Mouse (Mus musculus) CH12.LX (cell line): ENCODE results near the gene Cldnd1. TPM values are rescaled to one million over a fixed set of nuclear protein-coding genes. Genes with fewer than 3 reads are reported as not detected.

Experiments used
- DNase-seq: peaks from one replicate; pipeline ENCODE4 v3.0.0-alpha.2; 2013; ENCODE audit errors: extremely low read depth
- H3K27ac ChIP-seq: 2 replicates; pipeline ENCODE4 v1.5.1; 2012; ENCODE audit warnings: low read depth, mild to moderate bottlenecking, control low read depth, moderate library complexity; ENCODE audit not compliant: insufficient read depth
- H3K27me3 ChIP-seq: replicated peaks from 2 replicates; pipeline ENCODE3; 2012; ENCODE audit warnings: inconsistent platforms
- H3K36me3 ChIP-seq, 2 experiments: replicated peaks in 1 of 2; 2 replicates each; pipeline versions ENCODE3 to v1.6.1; 2012; ENCODE audit warnings: inconsistent platforms in 1 of 2, low read length in 1 of 2, mild to moderate bottlenecking in 1 of 2, mixed read lengths in 1 of 2, moderate library complexity in 1 of 2; ENCODE audit not compliant: control insufficient read depth in 1 of 2, insufficient read depth in 1 of 2
- H3K4me1 ChIP-seq, 2 experiments: 2 replicates each; pipeline ENCODE4 v1.6.1; 2012; ENCODE audit warnings: inconsistent platforms in 1 of 2, moderate library complexity in 1 of 2; ENCODE audit not compliant: insufficient read depth in 2 of 2, control insufficient read depth in 1 of 2
- H3K4me2 ChIP-seq: 2 replicates; pipeline ENCODE4 v1.6.1; 2012; ENCODE audit warnings: low read depth, mild to moderate bottlenecking, control low read depth; ENCODE audit not compliant: poor library complexity, insufficient read depth, severe bottlenecking
- H3K4me3 ChIP-seq, 3 experiments: fragments of 150-350 bp in 1 of 3; sonication (generic) in 1 of 3; replicated peaks in 1 of 3; 2 replicates each; pipeline versions ENCODE3 to v1.5.1; 2011 to 2012; ENCODE audit warnings: low read depth in 2 of 3, low read length in 2 of 3, mild to moderate bottlenecking in 2 of 3, moderate library complexity in 2 of 3, control low read depth in 1 of 3, improper control_type of control experiment in 1 of 3, inconsistent platforms in 1 of 3, mixed read lengths in 1 of 3; ENCODE audit not compliant: poor library complexity in 1 of 3
- H3K79me2 ChIP-seq: replicated peaks from 2 replicates; pipeline ENCODE4 v1.6.1; 2012; ENCODE audit warnings: mild to moderate bottlenecking, moderate library complexity; ENCODE audit not compliant: control insufficient read depth, poor library complexity, insufficient read depth, severe bottlenecking; ENCODE audit errors: extremely low read depth
- H3K9ac ChIP-seq: 2 replicates; pipeline ENCODE4 v1.6.1; 2012; ENCODE audit warnings: low read depth, mild to moderate bottlenecking, control low read depth, moderate library complexity; ENCODE audit not compliant: insufficient read depth
- H3K9me3 ChIP-seq: replicated peaks from 2 replicates; pipeline ENCODE3; 2012; ENCODE audit warnings: low read length, inconsistent platforms, mixed read lengths
- BHLHE40 ChIP-seq: IDR thresholded peaks from 2 replicates; pipeline ENCODE4 v1.6.1; 2011; ENCODE audit warnings: mild to moderate bottlenecking, low read depth, low read length, improper control_type of control experiment
- CHD1 ChIP-seq: IDR thresholded peaks from 2 replicates; pipeline ENCODE4 v1.6.1; 2012; ENCODE audit warnings: low read depth, low read length, improper control_type of control experiment, inconsistent platforms
- CHD2 ChIP-seq: IDR thresholded peaks from 2 replicates; pipeline ENCODE4 v1.6.1; 2011; ENCODE audit warnings: low read length, improper control_type of control experiment
- CTCF ChIP-seq, 2 experiments: IDR thresholded peaks in 1 of 2; conservative IDR thresholded peaks in 1 of 2; 2 replicates each; pipeline ENCODE4 v1.5.1; 2011 to 2012; ENCODE audit warnings: low read depth in 2 of 2, low read length in 2 of 2, improper control_type of control experiment in 1 of 2, inconsistent platforms in 1 of 2, mild to moderate bottlenecking in 1 of 2, moderate library complexity in 1 of 2
- E2F4 ChIP-seq: IDR thresholded peaks from 2 replicates; pipeline ENCODE4 v1.6.1; 2011; ENCODE audit warnings: low read depth, low read length, improper control_type of control experiment; ENCODE audit not compliant: insufficient replicate concordance
- ELF1 ChIP-seq: IDR thresholded peaks from 2 replicates; pipeline ENCODE4 v1.6.1; 2014; ENCODE audit warnings: low read depth, mild to moderate bottlenecking, inconsistent platforms, low read length, improper control_type of control experiment
- EP300 ChIP-seq: IDR thresholded peaks from 2 replicates; pipeline ENCODE4 v1.6.1; 2011; ENCODE audit warnings: low read length, improper control_type of control experiment
- ETS1 ChIP-seq: conservative IDR thresholded peaks from 2 replicates; pipeline ENCODE4 v1.6.1; 2012; ENCODE audit warnings: low read depth, mild to moderate bottlenecking, inconsistent platforms, low read length, improper control_type of control experiment, moderate library complexity
- GABPA ChIP-seq: IDR thresholded peaks from 2 replicates; pipeline ENCODE4 v1.6.1; 2012; ENCODE audit warnings: low read depth, low read length, improper control_type of control experiment, inconsistent platforms; ENCODE audit not compliant: insufficient replicate concordance
- HCFC1 ChIP-seq: IDR thresholded peaks from 2 replicates; pipeline ENCODE4 v1.6.1; 2012; ENCODE audit warnings: low read depth, mild to moderate bottlenecking, inconsistent platforms, low read length, improper control_type of control experiment
- IRF4 ChIP-seq: IDR thresholded peaks from 2 replicates; pipeline ENCODE4 v1.6.1; 2014; ENCODE audit warnings: low read depth, mild to moderate bottlenecking, inconsistent platforms, low read length, improper control_type of control experiment
- JUN ChIP-seq: IDR thresholded peaks from 2 replicates; pipeline ENCODE4 v1.6.1; 2011; ENCODE audit warnings: low read depth, mild to moderate bottlenecking, low read length, improper control_type of control experiment, moderate library complexity; ENCODE audit not compliant: insufficient read depth
- JUND ChIP-seq: conservative IDR thresholded peaks from 2 replicates; pipeline ENCODE4 v1.6.1; 2011; ENCODE audit warnings: low read depth, low read length, improper control_type of control experiment
- KAT2A ChIP-seq: IDR thresholded peaks from 2 replicates; pipeline ENCODE4 v1.6.1; 2012; ENCODE audit warnings: low read length, improper control_type of control experiment, inconsistent platforms; ENCODE audit not compliant: insufficient replicate concordance
- MAFK ChIP-seq: IDR thresholded peaks from 2 replicates; pipeline ENCODE4 v1.6.1; 2011; ENCODE audit warnings: low read length, improper control_type of control experiment; ENCODE audit not compliant: insufficient replicate concordance
- MAX ChIP-seq: IDR thresholded peaks from 2 replicates; pipeline ENCODE4 v1.6.1; 2011; ENCODE audit warnings: low read length, improper control_type of control experiment
- MAZ ChIP-seq: IDR thresholded peaks from 2 replicates; pipeline ENCODE4 v1.6.1; 2012; ENCODE audit warnings: low read depth, mild to moderate bottlenecking, inconsistent platforms, low read length, improper control_type of control experiment, moderate library complexity
- MEF2A ChIP-seq: IDR thresholded peaks from 2 replicates; pipeline ENCODE4 v1.6.1; 2014; ENCODE audit warnings: low read depth, mild to moderate bottlenecking, inconsistent platforms, low read length, improper control_type of control experiment, borderline replicate concordance
- MXI1 ChIP-seq: IDR thresholded peaks from 2 replicates; pipeline ENCODE4 v1.6.1; 2011; ENCODE audit warnings: mild to moderate bottlenecking, low read depth, low read length, improper control_type of control experiment
- MYC ChIP-seq: IDR thresholded peaks from 2 replicates; pipeline ENCODE4 v1.6.1; 2011; ENCODE audit warnings: low read depth, mild to moderate bottlenecking, improper control_type of control experiment, low read length
- NRF1 ChIP-seq: IDR thresholded peaks from 2 replicates; pipeline ENCODE4 v1.6.1; 2014; ENCODE audit warnings: low read depth, mild to moderate bottlenecking, inconsistent platforms, low read length, improper control_type of control experiment, moderate library complexity
- PAX5 ChIP-seq: IDR thresholded peaks from 2 replicates; pipeline ENCODE4 v1.6.1; 2012; ENCODE audit warnings: low read length, inconsistent platforms, mixed read lengths
- POLR2A ChIP-seq: IDR thresholded peaks from 2 replicates; pipeline ENCODE4 v1.6.1; 2011; ENCODE audit warnings: low read depth, mild to moderate bottlenecking, improper control_type of control experiment, low read length
- POLR2AphosphoS2 ChIP-seq: IDR thresholded peaks from 2 replicates; pipeline ENCODE4 v1.6.1; 2011; ENCODE audit warnings: low read depth, low read length, improper control_type of control experiment
- RAD21 ChIP-seq: IDR thresholded peaks from 2 replicates; pipeline ENCODE4 v1.6.1; 2011; ENCODE audit warnings: low read depth, mild to moderate bottlenecking, low read length, improper control_type of control experiment, moderate library complexity
- RCOR1 ChIP-seq: conservative IDR thresholded peaks from 2 replicates; pipeline ENCODE4 v1.6.1; 2012; ENCODE audit warnings: low read depth, mild to moderate bottlenecking, inconsistent platforms, low read length, improper control_type of control experiment
- SMC3 ChIP-seq: IDR thresholded peaks from 2 replicates; pipeline ENCODE4 v1.6.1; 2011; ENCODE audit warnings: low read depth, low read length, improper control_type of control experiment
- TBP ChIP-seq: conservative IDR thresholded peaks from 2 replicates; pipeline ENCODE4 v1.6.1; 2011; ENCODE audit warnings: low read depth, low read length, improper control_type of control experiment
- TCF12 ChIP-seq: IDR thresholded peaks from 2 replicates; pipeline ENCODE4 v1.6.1; 2014; ENCODE audit warnings: low read depth, mild to moderate bottlenecking, inconsistent platforms, low read length, improper control_type of control experiment
- UBTF ChIP-seq: IDR thresholded peaks from 2 replicates; pipeline ENCODE4 v1.6.1; 2012; ENCODE audit warnings: low read depth, mild to moderate bottlenecking, inconsistent platforms, low read length, improper control_type of control experiment, moderate library complexity
- USF1 ChIP-seq: IDR thresholded peaks from 2 replicates; pipeline ENCODE4 v1.6.1; 2014; ENCODE audit warnings: low read depth, mild to moderate bottlenecking, inconsistent platforms, low read length, improper control_type of control experiment
- USF2 ChIP-seq: conservative IDR thresholded peaks from 2 replicates; pipeline ENCODE4 v1.6.1; 2011; ENCODE audit warnings: low read depth, low read length, improper control_type of control experiment
- ZC3H11A ChIP-seq: IDR thresholded peaks from 2 replicates; pipeline ENCODE4 v1.6.1; 2012; ENCODE audit warnings: low read depth, mild to moderate bottlenecking, inconsistent platforms, low read length, improper control_type of control experiment
- ZKSCAN1 ChIP-seq: IDR thresholded peaks from 2 replicates; pipeline ENCODE4 v1.6.1; 2012; ENCODE audit warnings: low read depth, inconsistent platforms, low read length, improper control_type of control experiment, borderline replicate concordance
- ZMIZ1 ChIP-seq: IDR thresholded peaks from 2 replicates; pipeline ENCODE4 v1.6.1; 2012; ENCODE audit warnings: low read depth, mild to moderate bottlenecking, inconsistent platforms, low read length, improper control_type of control experiment
- ZNF384 ChIP-seq: IDR thresholded peaks from 2 replicates; pipeline ENCODE4 v1.6.1; 2012; ENCODE audit warnings: low read depth, low read length, improper control_type of control experiment, inconsistent platforms
- dilution Hi-C: fragments of 300-500 bp; cut with MboI; formaldehyde crosslinking; loops from 2 replicates; pipeline ENCODE4 v1.14.3; 2020; ENCODE audit warnings: low sequenced_read_pairs; ENCODE audit not compliant: extremely low pct_unique_long_range_greater_than_20kb, extremely low pct_ligation_motif_present
- in situ Hi-C: fragments of 300-500 bp; cut with MboI; formaldehyde crosslinking; loops from 3 replicates; pipeline ENCODE4 v1.14.3; 2019; ENCODE audit warnings: low sequenced_read_pairs, low pct_ligation_motif_present, low pct_unique_long_range_greater_than_20kb, mixed read lengths
- polyA plus RNA-seq: library from polyadenylated mRNA; unstranded; fragments of >175 nt; gene quantifications from 2 replicates; pipeline ENCODE4 v1.2.1, GENCODE M21; 2012; ENCODE audit warnings: low read depth; ENCODE audit not compliant: insufficient read length
- total RNA-seq, 2 experiments: library from RNA; depleted of rRNA; stranded (reverse); fragments of 300-350 nt in 1 of 2; fragments of >200 nt in 1 of 2; gene quantifications; 2 replicates each; pipeline ENCODE4 v1.2.3; 2012 to 2014

Cldnd1 gene
- total and polyA plus RNA-seq, 3 experiments = 59.9 to 80.6 (median 78.7) TPM

GRCm38 (mm10) chr16:58685548-58686537, 41.9 kb upstream of the Cldnd1 start:
- Histone ChIP-seq H3K27ac (peak overlapping the region; percentile 82), H3K4me2 (peak overlapping the region; percentile 95), H3K4me3 (peak overlapping the region; percentile 21 to 52 (median 39)), H3K27me3 (no peaks in the 10 kb centered on the region), H3K9ac (peak overlapping the region; percentile 95), H3K9me3 (no peaks in the 10 kb centered on the region), H3K79me2 (no peaks in the 10 kb centered on the region), H3K36me3 (peaks cover under 1 to 14% of the 10 kb centered on the region in 2 experiments), H3K4me1 (peaks cover 4 to 46% of the 10 kb centered on the region in 2 experiments; a peak in 3 of 4 replicates)
- in situ Hi-C loops = no loop called here
- peak; percentile 96 for DNase-seq
- dilution Hi-C loops = no loop called here
- TF ChIP-seq EP300 (peak; percentile 91), BHLHE40 (peak; percentile 100), MAZ (peak; percentile 70; the same call in 1 of the 2 replicates), E2F4 (peak; percentile 69; the same call in 1 of the 2 replicates), KAT2A (peak; percentile 68; the same call in 1 of the 2 replicates), ZNF384 (no peak), MYC (peak; percentile 95), MEF2A (peak; percentile 82), JUND (peak; percentile 67; the same call in 1 of the 2 replicates), ZKSCAN1 (peak; percentile 33; the same call in 1 of the 2 replicates), UBTF (peak; percentile 64; the same call in 1 of the 2 replicates), SMC3 (peak; percentile 42), MAX (peak; percentile 99), ETS1 (peak; percentile 96), TCF12 (peak; percentile 93), RCOR1 (peak; percentile 86), ZMIZ1 (peak; percentile 33; the same call in 1 of the 2 replicates), GABPA (no peak), PAX5 (no peak), ZC3H11A (no peak), POLR2AphosphoS2 (peak; percentile 34; the same call in 1 of the 2 replicates), POLR2A (peak; percentile 68), CTCF (conservative IDR thresholded peaks at IDR 0.05 in 1 of 2, IDR thresholded peaks at IDR 0.05 in 1 of 2; ENCODE audit: low read depth in 2 of 2, low read length in 2 of 2) (no peak), NRF1 (no peak; the same call in 1 of the 2 replicates), IRF4 (peak; percentile 91), TBP (peak; percentile 86), CHD2 (peak; percentile 68), RAD21 (no peak; the same call in none of the 2 replicates), ELF1 (peak; percentile 76), MAFK (peak; percentile 63; the same call in 1 of the 2 replicates), JUN (peak; percentile 48; the same call in 1 of the 2 replicates), HCFC1 (peak; percentile 62), MXI1 (peak; percentile 91), USF1 (peak; percentile 97), USF2 (peak; percentile 99), CHD1 (peak; percentile 77; the same call in 1 of the 2 replicates)
